Mouse (Mus musculus): Measurements from ENCODE around the gene Vstm5.
"Not testable (repeated sequence)": the region's sequence is repeated elsewhere in the genome, so short reads cannot be mapped to it uniquely, and the experiment has no call there.

The Vstm5 gene

DNA sequence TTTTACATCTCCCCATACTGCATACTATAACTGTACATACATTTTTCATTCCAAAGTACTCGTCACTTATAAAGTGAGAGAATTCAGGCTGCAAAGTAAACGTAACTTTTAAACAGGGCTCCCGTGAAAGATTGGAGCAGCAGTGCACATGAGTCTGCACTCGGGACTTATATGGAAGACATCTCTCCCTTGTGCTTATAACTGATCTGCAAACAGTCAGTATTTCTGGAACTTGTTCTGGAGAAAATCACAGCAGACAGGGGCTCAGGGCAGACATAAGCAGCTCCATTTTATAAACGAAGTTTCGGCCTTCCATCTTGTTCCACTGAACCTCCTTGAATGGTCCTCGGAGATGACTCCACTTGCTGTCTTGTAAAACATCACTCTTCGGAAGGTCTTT, 23.1 kb downstream of the Vstm5 start:
- DNase-seq (ENCODE audit: low read depth, low spot score) = no peak

DNA sequence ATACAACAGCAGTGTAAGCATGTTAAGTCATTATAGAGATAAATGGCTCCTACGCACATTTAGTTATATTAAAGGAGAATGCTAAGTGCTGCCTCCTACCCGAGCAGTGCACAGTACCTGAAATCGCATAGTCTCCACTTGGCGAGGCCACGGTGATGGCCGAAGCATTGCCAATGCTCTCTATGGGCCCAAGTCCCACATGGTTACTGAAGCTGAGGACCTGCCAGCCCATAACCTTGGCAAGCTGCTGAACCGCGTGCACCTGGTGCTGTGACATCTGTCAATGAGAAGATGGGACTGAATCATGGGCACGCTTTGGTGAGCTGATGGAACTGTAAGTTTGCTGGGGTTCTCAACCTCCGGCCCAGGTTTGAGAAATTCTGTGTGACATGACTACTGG, 24.6 kb downstream of the Vstm5 start:
- no peak for DNase-seq (ENCODE audit: low read depth, low spot score)

DNA sequence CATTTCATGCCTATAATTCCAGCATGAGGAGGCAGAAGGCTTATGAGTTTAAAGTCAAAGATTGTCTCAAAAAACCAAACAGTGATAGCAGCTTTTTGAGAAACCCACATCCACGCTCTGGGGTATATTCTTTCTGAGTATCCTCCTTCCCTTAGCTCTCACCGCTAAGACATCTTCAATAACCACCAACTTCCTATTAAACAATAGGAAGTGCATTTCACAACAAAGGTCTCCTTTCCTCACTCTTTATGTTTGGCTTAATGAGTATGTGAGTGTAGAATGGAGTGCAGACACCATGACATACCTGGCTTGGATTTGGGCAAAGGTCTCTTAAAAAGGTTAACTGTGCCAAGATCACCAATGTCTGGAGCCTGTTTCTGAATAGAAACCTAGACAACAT, 35.1 kb downstream of the Vstm5 start:
- no peak for DNase-seq (ENCODE audit: low read depth, low spot score)

DNA sequence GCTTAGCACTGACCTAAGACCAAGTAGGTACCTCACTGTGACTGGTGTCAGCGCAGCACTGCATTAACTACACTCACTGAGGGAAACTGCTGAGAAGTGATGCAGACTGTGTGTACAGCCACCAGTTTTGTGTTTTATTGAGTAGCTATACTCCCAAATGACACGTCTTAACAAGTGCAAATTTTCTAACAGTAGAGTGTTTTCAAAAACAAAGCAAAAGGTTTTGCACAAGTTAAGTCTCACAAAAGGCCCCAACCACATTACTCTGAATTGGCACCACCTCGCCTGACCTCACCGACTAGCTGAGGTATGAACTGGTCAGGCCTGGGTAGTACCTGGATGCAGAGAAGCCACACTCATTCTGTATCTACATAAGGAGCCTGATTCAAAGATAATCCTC, 38.0 kb downstream of the Vstm5 start:
- no peak for DNase-seq (ENCODE audit: low read depth, low spot score)

DNA sequence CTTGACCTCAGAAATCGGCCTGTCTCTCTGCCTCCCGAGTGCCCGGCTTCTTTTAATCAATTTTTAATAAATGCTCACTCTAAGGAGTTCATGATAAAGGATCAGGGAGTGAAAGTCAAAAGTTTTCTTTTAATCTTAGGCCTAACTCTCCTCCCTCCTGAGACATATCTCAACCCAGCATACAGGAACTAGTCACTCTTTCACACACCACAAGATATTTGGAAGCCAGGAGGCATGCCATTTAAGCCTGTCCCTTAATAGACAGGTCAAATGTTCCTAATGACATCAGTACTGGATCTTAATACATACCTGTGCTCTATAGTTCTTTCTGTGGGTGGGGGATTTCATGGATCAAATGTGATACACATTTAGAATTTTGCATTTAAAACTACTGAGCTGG, 39.5 kb downstream of the Vstm5 start:
- DNase-seq (ENCODE audit: low read depth, low spot score) = no peak

DNA sequence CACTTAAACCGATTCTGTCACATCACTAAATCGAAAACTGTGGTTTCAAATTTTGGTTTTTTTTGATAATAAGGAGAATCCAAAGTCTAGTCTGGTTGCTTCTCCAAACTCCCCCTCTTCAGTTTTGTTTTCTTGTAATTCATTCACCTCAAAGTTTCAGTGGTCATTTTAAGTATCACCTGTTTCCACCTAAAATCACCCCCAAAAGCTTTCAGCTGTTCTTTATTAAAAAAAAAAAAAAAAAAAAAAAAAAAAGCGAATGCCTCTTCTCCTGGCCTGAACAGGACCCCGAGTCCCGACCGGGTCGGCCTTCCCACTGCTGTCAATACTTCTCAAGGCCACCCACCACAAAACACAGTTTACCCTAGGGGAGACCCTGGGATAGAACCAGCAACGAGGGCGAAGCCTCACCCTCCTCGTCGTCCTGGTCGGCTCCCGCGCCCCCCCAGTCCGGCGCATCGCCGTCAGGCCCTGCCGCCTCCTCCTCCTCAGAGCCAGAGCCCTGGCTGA, 40.3 kb downstream of the Vstm5 start:
- no peak for DNase-seq (ENCODE audit: low read depth, low spot score)

DNA sequence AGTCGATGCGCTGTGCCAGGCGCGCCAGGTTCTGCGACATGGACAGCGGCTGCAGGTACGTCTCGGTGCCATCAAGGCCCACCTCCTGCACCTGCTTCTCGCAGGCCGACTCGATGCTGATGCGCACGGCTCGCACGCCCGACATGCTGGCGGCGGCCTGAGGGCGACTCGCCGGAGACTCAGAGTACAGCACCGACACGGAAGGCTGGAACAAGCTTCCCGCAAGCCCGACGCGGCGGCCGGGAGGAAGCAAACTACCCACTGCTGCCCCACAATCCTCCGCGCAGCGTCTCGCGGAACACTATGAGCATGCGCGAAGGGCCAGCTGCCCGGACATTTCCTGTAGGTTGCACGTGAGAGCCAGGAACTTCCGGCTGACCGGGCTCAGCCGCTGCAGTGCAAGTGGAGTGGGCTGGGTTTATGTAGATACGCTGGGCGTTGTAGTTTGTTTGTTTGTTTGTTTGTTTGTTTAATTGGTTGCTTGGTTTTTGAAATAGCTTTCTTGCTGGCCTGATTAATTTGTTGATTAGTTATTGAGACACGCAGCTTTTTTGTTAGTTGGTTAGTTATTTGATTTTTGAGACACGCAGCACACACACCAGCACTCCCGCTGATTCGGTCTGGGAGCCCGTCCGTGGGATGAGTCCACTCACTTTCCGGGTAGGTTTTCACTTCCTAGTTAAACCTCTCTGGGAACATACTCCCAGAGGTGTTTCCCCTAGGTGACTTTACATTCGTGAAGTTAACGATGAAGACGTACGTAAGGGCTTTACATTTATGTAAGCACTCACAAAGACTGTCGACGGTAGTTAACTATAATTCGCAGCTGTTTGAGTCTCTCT, 41.0 kb downstream of the Vstm5 start, which contains the start of gene Med17:
Gene Med17, minus strand, starts transcription at position 283 of the 842 bp plus-strand sequence.
- DNase-seq (ENCODE audit: low read depth, low spot score) = peak; percentile 94

DNA sequence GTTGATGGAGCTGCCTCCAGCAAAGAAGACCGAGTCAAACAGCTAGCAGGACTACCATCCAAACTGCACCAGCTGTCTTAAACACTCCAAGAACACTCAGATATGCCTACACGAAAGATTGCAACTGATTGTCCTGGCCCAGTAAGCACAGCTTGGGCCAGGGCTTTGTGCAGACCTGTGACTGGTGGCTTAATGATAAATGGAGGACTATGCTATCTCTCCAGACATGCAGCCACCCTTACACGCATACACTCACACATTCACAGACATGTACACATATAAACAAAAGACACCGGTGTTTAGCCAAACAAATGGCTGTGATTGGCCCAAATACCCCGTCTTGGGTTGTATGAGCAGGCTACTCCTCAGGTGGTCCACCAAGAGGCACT, 41.6 kb downstream of the Vstm5 start:
- DNase-seq (ENCODE audit: low read depth, low spot score) = no peak

DNA sequence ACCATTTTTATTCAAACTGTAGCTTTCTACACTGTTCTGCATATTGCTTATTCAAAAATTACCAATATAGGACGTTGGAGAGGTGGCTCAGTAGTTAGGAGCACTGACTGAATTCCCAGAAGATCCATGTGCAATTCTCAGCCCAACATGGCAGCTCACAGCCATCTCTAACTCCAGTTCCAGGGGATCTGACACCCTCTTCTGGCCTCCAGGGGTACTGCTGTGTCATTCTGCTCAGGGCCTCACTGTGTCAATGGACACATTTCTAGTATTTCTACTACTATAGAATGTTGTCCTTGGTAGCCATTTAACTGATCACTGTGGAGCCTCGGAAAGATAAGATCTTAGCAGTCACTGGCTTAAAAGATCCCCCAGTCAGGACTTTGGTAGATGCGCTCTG, 46.6 kb downstream of the Vstm5 start:
- DNase-seq (ENCODE audit: low read depth, low spot score) = no peak

DNA sequence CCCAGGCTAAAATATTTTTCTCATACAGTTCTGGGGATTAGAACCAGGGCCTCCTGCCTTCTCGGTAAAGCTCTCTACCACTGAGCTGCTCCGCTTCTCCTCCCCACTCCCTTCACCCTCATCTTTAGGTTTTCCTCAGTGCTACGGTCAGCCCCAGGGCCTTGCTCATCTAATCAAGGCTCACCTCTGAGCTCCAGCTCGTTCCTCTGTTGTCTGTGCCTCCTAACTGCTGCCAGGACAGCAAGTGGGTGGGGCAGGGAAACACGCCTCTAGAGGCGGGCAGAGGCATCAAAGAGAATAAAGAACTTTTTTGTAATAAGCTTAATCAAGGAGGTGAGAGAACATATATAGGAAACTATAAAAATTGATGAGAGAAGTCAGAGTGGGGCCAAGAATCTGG, 49.0 kb downstream of the Vstm5 start:
- no peak for DNase-seq (ENCODE audit: low read depth, low spot score)

DNA sequence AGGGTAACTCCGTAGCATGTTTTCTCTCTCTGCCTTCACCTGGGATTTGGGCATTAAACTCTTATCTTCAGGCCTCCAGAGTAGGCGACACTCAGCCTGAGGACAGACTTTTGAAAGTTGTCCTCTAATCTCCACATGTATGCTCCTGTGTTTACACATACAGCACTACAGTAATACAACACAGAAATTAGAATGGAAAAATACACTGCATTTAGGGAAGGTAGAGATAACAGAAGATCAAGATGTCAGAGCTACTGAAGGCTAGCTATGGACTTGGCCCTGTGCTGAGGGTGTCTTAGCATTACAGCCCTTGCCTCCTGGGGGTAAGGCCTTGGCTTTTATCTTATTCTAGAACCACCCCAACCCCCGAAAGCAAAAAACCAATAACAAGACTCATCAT, 49.6 kb downstream of the Vstm5 start:
- DNase-seq (ENCODE audit: low read depth, low spot score) = no peak

DNA sequence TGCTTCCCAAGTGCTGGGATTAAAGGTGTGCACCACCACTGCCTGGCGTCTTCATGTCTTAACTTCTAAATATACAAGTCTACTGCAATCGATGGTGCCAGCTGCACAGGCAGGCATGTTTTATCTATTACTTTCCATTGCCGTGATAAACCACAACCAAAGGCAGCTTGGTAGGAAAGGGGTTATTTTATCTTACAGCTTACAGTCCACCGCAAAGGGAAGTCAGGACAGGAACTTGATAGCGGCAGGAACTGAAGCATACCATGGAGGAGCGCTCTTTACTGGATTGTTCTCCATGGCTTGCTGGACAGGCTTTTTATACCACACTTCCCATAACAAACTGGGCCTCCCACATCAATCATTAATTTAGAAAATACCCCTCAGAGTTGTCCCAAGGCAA, 50.4 kb downstream of the Vstm5 start:
- no peak for DNase-seq (ENCODE audit: low read depth, low spot score)

DNA sequence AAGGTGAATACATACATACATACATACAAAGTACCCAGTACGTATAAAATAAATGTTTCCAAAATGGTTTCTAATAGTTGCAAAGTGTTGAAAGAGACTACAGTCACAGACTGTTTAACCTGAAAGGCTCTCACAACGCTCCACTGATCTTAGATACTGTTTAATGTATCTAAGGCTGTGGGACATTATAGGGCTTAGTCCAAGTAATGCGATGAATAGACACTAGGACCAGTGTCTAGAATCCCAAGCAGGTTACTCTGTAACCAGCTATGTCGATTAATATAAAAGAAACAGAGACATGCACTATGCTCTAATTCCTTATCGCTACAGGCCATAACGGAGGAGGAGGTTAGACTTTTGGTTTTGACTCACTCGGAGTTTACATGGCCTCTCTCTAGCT, 58.3 kb downstream of the Vstm5 start:
- DNase-seq (ENCODE audit: low read depth, low spot score) = no peak

DNA sequence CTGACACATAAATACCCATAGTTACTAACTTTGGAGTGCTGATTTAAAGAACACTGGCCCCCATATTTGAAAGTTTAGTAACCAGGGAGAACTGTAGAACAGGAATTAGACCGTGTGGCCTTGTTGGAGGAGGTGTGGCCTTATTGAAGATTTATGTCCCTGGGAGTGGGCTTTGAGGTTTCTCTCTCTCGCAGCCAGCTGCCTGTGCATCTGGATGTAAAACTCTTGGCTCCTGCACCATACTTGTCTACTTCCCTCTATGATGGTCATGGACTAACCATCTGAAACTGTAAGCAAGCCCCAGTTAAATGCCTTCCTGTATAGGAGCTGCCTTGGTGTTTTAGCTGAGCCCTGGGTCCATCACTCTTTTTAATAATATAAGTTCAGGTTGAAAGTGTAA, 59.6 kb downstream of the Vstm5 start:
- no peak for DNase-seq (ENCODE audit: low read depth, low spot score)

DNA sequence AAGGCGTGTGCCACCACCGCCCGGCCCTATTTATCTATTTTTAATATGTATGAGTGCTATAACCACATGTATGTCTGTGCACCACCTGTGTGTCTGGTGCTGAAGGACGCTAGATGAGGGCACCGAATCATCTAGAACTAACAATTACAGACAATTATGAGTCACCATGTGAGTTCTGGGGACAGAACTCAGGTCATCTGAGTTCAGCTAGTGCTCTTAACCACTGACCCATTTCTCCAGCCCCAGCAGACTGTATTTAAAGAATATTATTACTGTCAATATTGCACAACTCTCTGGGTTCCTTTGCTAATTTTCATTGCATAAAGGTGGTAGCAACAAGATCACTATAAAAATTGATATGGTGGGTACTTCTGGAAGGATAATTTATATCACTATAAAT, 61.2 kb downstream of the Vstm5 start:
- no peak for DNase-seq (ENCODE audit: low read depth, low spot score)

DNA sequence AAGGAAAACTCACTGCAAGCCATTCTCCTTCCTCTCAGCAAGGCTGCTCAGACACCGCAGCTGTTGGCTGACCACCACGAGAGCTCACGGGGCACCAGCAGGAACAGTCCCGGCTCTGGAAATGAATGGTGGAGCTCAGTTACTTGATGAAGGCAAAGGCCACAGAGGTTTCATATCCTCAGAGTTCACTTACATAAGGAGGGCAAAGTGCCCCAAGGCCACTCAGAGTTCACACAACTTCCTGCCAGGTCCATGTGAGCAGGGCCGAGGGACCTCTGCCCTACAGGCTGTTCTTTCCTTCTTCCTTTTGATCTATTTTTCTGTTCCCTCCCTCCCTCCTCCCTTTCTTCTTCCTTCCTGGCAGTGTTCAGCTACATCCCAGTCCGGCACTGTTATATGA, 62.6 kb downstream of the Vstm5 start:
- no peak for DNase-seq (ENCODE audit: low read depth, low spot score)

DNA sequence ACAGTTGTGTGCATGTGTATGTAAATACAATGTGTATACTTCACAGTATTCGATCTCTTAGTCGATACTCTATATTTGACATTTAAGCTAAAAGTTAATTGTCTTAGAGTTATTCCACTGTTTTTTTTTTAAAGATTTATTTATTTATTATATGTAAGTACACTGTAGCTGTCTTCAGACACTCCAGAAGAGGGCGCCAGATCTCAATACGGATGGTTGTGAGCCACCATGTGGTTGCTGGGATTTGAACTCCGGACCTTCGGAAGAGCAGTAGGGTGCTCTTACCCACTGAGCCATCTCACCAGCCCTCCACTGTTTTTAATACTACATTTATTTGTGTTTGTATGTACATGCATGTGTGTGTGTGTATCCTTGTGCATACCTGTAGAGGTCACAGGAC, 63.2 kb downstream of the Vstm5 start:
- DNase-seq (ENCODE audit: low read depth, low spot score) = not testable (repeated sequence)

DNA sequence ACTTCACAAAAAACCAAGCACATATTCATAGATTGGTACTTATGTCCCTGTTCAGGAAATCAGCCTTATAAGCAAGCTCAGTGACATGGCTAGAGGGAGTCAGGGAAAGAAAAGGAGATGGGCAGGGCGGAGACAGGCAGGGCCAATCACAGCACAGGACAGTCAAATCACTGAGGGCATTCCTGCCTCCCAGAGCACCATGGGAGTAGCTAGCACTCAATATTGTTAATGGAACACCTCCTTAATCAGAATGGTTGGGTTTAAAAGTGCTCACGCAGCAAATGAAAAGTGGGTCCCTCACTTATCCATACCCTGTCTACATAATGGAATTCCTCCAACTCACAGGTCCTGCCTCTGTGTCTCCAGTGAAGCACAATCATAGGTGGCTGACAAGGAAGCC, 64.0 kb downstream of the Vstm5 start:
- no peak for DNase-seq (ENCODE audit: low read depth, low spot score)

DNA sequence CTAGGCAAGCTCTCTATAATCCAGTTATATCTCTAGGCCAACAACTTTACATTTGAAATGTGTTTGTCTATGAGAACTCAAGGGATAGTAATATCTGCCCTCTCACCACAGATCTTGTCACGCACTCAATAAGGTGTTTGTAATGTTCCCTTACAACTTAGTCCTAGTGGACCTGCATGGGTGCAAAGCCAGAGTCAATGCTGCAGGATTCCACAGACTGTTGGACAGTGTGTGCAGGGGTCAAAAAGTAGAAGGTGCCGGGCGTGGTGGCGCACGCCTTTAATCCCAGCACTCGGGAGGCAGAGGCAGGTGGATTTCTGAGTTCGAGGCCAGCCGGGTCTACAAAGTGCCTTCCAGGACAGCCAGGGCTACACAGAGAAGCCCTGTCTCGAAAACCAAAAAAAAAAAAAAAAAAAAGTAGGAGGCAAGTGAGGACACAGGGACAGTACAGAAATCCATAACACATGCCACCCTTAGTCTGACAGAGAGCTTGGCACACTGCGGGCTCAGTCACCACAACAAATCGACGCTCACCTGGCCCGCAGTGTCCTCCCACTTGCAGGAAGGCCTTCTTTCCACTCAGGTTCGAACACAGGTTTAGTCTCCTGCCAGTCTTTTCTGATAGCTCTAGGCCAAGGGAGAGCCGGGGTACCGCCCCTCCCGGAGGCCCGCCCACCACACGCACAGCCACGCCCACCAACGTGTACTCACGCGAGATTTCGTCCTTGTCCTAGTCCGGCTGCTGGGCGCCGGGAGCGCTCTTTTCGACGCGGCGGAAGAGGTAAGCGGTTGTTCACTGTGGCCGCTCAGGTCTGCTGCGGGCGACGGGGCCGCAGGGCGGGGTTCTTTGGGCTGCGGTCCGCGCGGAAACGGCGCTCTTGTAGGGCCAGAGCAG, 66.9 kb downstream of the Vstm5 start, which contains the start of gene Taf1d:
Gene Taf1d, plus strand, starts transcription at position 712 of the 895 bp plus-strand sequence.
- DNase-seq (ENCODE audit: low read depth, low spot score) = peak; percentile 92

DNA sequence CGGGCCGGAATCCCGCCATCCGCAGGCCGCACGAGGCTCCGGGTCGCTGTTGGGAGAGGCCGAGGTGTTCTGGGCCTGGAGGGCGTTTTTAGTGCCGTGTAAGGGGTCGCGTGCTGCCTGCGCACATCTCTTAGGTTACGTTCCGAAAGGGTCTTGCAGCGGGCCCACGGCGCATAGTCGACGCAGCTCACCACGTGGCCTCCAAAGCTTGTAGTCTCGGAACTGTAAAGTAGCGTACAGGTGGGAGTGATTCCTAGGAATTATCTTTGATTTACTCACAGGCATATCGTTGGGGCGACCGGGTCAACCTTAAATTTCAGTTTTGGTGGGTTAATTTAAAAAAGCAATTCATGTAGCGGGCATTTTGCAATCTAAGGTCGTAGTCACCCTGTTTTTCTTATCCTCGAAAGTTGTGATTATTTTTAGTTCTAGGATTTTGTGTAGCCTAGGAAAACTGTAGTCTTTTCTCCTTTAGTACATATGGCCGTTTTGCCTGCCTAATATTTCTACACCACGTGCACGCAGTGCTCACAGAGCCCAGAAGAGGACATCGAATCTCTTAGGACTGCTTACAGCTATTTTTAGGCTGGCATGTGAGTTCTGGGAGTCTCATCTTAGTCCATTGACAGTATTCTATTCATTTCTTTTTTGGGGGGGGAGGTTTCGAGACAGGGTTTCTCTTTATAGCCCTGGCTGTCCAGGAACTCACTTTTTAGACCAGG, 67.7 kb downstream of the Vstm5 start, which contains the start of gene 4931406C07Rik:
Gene 4931406C07Rik, minus strand, starts transcription at position 51 of the 722 bp plus-strand sequence.
- DNase-seq (ENCODE audit: low read depth, low spot score) = no peak

DNA sequence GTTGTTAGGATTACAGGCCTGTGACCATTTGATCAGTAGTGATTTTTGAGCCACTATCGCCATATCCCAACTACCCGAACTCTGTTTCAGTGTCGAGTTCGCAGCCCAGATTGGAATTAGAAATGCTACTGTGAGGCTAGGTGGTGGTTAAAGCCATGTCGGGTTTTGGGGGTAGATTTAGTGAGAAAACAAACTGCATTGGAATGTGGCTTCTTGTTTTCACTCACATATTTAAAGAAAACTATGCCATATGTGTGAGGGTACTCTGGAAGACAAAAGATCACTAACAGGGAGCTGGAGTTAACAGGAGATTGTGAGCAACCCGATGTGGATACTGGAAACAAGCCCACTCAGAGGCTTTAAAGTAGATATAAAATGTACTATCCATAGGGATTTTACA, 68.4 kb downstream of the Vstm5 start:
- no peak for DNase-seq (ENCODE audit: low read depth, low spot score)

DNA sequence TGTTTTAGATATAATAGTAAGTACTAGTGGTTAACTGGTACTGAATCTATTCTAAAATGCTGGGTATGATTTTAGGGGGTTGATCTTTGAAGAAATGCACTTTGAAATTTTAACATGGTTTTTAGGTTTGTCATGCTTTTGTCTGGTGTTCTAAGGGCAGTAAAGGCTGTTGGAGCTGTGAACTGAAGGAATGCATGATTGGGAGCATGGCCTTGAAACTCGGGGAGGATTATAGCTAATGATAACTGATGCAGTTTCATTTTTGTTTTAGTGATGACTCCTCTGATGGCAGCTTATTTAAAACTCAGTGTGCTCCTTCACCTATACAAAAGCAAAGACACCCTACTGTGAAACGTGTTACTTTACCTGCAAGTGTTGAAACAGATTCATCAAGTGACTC, 69.4 kb downstream of the Vstm5 start:
- no peak for DNase-seq (ENCODE audit: low read depth, low spot score)

Data from retina, postnatal 7 days (tissue).